Mouse (Mus musculus): ENCODE measurements around the gene Nde1.
A peak's percentile ranks its signal among the peaks of the same experiment; 100 is the strongest.

Gene Nde1

DNA sequence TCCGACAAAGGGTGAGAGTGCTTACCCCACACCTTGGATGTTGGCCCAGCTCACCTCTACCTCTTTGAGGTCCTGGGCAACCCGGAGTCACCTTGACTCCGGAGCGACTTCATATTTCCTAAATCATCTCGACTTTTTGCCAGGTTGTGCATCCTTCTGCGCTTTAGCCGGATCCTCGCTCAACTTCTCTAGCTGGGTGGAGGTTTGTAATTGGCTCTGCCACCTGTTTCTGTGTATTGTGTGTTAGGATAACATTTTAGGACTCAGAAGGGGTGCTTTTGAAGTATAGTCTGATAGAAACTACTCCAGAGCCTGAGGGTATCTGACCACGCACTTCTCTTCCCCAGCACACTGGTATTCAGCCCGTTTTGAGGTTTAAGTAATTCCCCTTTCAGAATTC, 656 bp downstream of the Nde1 start:
- no peak for DNase-seq (ENCODE audit: low spot score)

DNA sequence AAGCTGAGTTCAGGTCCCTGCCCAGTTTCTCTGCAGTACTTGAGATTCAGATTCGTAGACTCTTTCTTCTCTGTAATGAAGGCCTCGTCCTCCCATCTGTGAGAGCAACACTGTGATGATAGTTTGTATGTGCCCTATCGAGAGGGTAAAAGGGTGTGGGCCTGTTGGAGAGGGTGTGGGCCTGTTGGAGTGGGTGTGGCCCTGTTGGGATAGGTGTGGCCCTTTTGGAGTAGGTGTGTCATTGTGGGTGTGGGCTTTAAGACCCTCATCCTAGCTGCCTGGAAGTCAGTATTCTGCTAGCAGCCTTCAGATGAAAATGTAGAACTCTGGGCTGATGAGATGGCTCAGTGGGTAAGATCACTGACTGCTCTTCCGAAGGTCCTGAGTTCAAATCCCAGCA, 3.4 kb downstream of the Nde1 start:
- DNase-seq (ENCODE audit: low spot score): no peak

DNA sequence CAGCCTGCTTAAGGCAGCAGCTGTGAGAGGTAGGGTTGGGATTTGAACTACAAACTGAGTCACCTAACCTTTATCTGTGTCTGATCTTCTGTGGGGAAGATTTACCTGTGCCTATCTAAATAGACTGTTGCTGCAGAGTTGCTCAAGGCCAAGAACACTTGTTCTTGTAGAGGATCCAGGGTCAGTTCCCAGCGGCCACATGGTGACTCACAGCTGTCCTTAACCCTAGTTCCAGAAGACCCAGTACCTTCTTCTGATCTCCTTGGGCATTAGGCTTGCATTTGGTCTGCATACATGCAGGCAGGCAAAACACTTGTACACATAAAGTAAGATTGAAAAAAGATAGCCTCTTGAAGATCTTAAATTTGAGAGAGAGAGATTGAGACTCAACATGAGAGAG, 6.6 kb downstream of the Nde1 start:
- no peak for DNase-seq (ENCODE audit: low spot score)

DNA sequence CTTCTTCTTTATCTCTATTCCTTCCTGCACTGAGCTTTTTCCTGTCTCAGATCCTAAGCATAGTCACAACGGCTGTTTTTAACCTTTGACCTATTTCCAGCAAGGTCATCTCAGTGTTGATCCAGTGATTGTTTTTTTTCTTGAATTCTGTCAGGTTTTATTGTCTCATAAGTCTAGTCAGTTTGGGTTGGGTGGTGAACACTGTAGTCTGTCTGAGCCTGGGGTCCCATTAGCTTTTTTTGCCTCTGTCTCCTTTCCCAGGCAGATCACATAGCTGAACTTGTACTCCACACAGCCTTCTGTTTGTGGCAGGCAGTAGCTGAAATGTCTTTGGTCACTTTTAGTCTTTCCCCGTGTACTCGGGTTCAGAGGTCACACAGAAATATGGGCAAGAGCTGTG, 15.0 kb downstream of the Nde1 start:
- DNase-seq (ENCODE audit: low spot score): no peak

DNA sequence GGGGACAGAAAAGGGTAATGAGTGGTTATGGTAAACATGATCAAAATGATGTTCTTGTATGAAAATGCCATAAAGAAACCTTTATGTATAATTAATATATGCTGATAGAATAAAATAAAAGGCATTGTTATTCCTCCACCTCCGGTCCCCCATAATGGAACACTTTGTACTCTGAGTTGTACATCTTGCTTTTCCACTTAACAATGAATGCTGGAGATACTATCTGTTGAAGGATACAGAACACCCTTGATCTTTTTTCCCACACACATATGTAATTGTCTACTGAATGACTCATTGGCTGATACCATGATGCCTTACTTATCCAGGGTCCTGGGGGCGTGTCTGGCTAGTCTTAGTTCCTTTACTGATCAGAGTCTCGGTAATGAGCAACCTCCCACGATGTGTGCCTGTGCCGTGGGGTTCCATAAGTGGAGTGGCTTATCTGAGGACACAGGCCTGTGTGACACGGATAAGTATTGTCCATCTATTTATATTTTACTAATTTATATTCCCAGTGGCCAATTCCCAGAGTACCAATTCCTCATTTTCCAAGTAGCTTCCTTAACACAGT, 17.2 kb downstream of the Nde1 start:
- DNase-seq (ENCODE audit: low spot score): peak; percentile 32

DNA sequence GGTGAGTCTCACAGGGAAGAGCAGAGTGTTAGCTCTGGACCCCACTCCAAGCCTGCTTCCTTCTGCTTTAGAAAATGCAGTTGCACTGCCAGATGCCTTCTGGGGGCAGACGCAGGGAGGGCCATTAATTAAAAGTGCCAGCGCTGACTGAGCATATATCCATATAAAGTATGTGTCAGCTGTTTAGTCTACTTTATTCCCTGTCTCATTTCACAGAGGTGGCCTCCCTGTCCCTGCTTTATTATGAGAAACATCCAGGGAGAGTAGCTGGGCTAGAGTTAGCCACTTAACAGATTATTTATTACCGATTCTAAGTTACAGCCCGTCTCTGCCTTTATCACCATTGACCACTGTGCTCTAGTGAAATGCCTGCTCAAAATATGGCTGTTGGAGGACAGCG, 19.3 kb downstream of the Nde1 start:
- DNase-seq (ENCODE audit: low spot score): no peak

DNA sequence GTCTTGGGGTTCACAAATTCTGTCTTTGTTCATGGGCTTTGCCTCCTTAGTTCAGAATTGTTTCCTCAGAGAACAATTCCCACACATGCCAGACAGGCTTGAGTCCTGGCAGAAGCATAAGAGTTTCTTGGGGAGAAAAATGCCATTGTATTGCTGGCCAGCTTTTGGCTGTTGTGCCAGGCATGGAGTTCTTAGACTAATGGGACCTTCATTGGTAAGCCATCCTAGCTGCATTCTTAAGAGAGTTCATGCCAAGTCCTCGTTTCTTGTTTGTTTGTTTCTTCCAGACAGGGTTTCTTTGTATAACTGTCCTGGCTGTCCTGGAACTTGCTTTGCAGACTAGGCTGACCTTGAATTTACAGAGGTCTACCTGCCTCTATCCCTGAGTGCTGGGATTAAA, 20.8 kb downstream of the Nde1 start:
- no peak for DNase-seq (ENCODE audit: low spot score)

DNA sequence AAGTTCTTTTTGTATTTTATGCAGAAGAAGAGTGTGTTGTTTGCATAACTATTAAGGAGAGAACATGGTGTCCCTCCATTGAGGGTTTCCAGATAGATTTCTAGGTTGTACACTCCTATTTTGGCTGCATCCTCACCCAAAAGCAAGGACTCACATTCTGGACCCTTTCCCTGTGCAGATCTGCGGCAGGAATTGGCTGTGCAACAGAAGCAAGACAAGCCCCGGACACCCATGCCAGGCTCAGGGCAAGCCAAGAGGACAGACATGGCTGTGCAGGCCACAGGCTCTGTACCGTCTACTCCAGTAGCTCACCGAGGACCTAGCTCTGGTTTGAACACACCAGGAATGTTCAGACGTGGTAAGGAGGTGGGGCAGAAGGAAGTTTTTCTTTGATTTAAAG, 22.4 kb downstream of the Nde1 start:
- DNase-seq (ENCODE audit: low spot score): no peak

DNA sequence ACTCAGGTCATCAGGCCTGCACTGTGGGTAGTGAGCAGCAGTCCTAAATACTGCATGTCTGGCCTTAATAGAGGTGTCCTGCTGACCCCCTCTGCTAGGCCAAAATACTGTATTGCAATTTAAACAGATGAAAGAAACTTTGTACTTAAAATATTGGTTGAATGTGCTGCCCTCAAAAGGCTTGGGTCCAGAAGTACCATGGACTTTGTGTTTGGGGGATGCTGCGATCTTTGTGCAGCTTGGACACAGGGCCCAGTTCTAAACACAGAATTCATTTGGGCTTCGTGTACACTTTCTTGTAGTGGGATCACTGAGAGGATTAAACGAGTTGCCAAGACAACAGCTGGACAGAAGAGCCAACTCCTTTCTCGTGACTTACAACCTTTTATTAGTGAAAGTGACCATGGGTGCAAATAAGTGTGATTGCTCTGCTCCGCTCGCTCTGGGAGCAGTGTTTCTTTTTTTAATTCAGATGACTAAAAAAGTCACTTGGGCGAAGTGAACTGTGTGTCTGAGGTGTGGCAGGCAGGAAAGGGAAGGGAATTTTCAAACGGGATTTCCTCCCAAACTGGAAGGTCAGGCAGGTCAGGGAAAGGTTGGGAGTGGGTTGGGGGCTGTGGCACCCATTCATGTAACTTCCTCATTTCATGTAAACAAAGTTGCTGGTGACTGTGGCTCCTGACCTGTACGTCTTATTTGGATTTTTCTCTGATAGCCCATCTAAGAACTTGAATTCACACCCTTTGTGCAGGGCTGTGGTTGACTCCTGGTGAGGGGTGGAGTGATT, 31.3 kb downstream of the Nde1 start:
- DNase-seq (ENCODE audit: low spot score): peak; percentile 39

DNA sequence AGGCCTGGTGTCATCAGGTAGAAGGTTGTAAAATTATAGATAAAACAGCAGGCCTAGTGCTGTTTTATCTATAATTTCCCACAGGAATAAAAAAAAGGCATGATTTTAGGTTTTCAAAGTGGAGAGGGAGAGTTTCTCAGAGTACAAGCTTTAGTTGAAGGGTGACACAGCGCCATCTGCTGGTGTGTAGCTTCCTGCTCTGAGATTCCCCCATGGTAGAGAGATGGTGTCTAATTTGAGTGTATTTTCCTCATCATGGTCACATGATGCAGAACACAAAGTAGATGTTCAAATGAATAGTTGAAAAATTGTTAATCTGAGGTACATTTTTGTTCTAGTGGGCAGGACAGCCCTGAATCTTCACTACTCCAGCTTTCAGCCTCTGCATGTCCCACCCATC, 32.4 kb downstream of the Nde1 start:
- DNase-seq (ENCODE audit: low spot score): peak; percentile 41

DNA sequence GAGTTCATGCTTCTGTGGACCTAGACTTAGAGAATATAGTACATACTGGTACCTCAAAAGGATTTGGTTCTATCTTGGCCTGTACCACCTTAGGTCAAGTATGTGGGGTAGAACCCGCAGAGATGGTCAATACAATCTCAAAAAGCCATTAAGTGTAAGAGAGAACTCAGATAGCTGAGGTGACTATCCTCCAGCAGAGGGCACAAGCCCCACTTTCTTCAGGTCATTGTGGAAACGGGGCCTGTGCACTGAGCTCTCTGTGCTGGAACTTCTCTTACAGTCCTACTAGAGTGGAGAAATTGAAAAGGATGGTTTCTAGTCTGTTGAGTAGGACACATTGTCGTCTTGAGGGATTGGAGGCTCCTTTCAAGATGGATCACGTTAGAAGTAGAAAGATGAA, 35.7 kb downstream of the Nde1 start:
- no peak for DNase-seq (ENCODE audit: low spot score)

DNA sequence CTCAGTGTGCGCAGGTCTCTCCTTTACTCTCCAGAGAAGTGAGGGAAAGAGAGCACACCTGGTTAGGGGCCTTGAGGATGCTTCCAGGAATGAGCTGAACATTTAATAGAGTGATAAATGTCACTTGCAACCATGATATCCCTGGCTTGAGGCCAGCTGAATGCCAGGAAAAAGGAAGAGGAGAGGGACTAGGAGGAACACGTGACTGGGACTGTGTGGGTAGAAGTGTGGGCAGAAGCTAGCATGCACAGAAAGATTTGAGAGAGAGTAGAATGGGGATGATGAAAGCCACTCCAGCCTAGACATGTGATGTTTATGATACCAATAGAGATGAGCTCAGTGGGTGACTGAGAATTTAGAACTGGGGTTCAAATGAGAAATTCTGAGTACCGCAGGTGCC, 52.1 kb downstream of the Nde1 start:
- no peak for DNase-seq (ENCODE audit: low spot score)

DNA sequence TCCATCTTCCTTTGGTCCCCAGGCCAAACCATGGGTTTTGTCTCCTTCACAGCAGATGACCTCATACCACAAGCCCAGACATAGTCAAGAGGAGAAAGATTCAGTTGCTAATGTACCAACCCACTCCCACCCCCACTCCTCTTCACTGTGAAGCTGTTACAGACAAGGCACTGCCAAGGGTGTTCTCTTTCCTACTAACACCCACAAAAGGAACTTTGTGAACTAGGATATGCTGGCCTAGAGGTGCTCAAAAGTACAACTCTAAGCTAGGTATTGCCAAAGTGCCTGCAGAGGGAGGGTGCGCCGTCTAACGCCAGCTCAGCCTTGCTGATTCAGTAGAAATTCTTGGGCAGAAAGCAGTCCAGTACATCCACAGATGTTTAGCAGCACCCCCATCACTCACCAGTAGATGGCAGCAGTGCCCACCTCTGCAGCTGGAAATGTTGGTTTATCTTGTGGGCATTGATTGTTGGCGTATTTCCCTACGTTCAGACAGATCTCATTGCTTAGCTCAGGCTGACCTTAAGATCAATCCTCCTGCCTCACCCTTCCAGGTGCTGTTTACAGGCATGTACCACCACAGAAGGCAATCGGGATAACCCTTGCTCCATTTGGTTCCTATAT, 74.1 kb downstream of the Nde1 start:
- peak; percentile 71 for DNase-seq (ENCODE audit: low spot score)

DNA sequence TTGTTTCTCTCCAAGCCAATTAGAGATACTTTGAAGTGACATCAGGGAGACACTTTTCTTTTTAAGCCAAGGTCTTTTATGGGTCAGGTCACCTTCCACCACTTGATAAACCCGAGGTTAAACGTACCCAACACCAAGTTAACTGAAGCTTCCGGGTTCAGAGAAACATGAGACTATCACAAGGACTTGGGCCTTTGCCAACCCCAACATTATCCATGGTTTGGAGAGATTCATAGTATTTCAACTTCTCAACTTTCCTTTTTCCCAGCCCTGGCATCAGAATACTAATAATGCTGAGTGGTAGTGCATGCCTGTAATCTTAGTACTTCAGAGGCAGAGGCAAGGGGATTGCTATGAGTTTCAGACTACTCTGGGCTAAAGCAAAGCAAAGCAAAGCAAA, 79.0 kb downstream of the Nde1 start:
- no peak for DNase-seq (ENCODE audit: low spot score)

All from lung, postnatal 25 days (tissue).